Mouse (Mus musculus) gastrocnemius, adult 18-20 months (tissue): ENCODE results near the gene 1700021F05Rik. TPM values are rescaled to one million over a fixed set of nuclear protein-coding genes. Genes with fewer than 3 reads are reported as not detected.

Experiments used
- DNase-seq: peaks from one replicate; pipeline ENCODE4 v3.0.0; 2021; ENCODE audit warnings: low spot score
- long read RNA-seq, 2 experiments: library from polyadenylated mRNA; stranded (forward); transcript quantifications; one replicate each; pipeline ENCODE4 v2.0.0; 2021
- total RNA-seq, 2 experiments: library from RNA; stranded (reverse); gene quantifications; 2 replicates each; pipeline ENCODE4 v1.2.3; 2021

Gene 1700021F05Rik
- 10 to 100 TPM; 94.5 to 96.7 TPM for total RNA-seq
- long read RNA-seq, experiment 1, transcript 1700021F05Rik-202 (4 exons, 860 nt): major isoform, 56 of 90 reads
- long read RNA-seq, experiment 1, partial matches to known transcripts: 33 of 90 reads
- long read RNA-seq, experiment 1, other reads (novel, unspliced or antisense): 1 of 90 reads
- long read RNA-seq, experiment 2, transcript 1700021F05Rik-202 (4 exons, 860 nt): major isoform, 43 of 64 reads
- long read RNA-seq, experiment 2, partial matches to known transcripts: 17 of 64 reads
- long read RNA-seq, experiment 2, other reads (novel, unspliced or antisense): 4 of 64 reads

- DNase-seq: peak; percentile 94
Observed at GRCm38 (mm10) chr10:43540442-43541152, at the start of gene 1700021F05Rik. TSS of gene 1700021F05Rik (minus strand) at chr10:43540994.

GRCm38 (mm10) chr10:43588470-43589177 lies 47.8 kb upstream of the 1700021F05Rik start:
- DNase-seq: no peak

- DNase-seq: peak; percentile 41
Observed at GRCm38 (mm10) chr10:43584538-43584937, 43.7 kb upstream of the 1700021F05Rik start.

DNA sequence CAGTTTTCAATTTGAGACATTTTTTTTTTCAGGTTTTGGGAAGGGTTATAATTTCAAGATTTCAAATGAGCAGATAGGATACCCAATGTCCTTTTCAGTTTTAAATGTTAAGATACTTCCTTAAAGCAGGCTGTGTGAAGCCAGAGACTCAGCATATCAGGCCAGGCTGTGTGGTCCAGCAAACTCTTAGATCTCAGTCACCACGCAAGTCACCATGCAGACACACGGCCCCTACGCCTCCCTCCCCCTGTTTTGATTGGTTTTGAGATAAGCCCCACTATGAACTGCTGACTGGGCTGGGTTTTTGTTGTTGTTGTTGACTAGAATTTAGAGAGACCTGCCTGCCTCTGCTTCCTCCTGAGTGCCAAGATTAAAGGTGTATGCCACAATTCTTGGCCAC lies 40.5 kb upstream of the 1700021F05Rik start:
- no peak for DNase-seq

DNA sequence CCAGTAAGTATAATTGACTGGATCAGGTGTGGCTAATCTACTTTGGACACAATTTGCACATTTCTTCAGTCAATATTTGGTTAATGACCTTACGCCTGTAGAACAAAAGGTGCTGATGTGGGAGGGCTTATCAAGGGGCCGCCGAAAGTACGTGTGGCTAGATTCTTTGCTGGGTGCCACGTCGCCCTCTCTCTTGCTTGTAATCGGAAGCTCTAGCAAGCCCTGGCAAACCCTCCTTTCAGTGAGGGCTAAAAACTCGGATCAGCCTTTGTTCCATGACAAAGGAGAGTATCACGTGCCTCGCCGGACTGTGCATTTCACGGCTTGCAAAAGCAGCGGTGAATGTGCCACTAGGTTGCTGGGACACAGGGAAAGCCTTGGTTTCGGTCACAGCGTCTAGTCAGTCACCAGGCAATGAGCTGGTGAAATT lies 39.9 kb upstream of the 1700021F05Rik start:
- peak; percentile 36 for DNase-seq

GRCm38 (mm10) chr10:43579381-43580261 lies 38.8 kb upstream of the 1700021F05Rik start:
- DNase-seq: peak; percentile 74

DNA sequence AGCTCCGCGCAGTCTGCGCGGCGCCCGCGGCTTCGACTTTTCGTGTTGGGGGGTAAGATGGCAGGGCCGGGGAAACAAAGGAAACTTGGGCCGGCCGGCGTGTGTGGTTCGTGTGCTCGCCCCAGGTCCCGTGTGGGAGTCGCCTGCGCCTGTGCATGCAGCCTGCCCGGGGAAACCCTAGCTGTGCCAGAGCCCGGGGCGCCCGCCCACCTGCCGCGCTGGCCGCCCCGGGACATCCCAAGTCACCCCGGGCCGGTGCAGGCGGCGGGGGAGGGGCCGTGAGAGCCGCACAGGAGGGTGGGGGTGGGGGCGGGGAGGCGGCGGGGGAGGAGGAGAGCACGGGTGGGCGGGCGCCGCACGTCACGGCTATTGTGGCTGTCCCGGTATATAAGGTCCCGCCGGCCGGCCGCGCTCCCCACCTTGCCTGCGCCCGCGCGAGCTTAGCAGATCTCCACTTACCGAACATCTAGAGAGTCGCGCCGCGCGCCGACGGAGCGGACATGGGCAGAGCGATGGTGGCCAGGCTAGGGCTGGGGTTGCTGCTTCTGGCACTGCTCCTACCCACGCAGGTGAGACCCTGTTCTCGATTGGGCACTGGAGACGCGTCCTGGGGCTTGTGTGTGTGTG lies 38.1 kb upstream of the 1700021F05Rik start:
- peak; percentile 54 for DNase-seq

DNA sequence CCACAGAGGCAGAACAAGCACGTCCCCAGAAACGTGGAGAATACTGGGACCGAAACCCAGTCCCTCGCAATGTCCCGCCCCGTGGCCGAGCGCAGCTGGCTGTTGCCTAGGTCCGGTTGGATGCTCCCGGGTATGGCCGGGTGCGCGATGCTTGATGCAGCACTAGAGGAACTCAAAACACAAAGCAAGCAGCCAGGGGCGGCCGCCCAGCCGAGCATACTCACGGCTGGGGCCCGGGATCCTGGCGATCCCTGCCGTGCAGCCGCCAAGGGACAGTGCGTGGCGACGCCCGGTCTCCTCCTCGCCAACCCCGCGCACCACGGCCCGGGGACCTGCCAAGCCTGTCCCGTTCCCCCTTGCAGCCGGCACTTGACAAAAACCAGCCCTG lies 37.6 kb upstream of the 1700021F05Rik start:
- DNase-seq: peak; percentile 30

DNA sequence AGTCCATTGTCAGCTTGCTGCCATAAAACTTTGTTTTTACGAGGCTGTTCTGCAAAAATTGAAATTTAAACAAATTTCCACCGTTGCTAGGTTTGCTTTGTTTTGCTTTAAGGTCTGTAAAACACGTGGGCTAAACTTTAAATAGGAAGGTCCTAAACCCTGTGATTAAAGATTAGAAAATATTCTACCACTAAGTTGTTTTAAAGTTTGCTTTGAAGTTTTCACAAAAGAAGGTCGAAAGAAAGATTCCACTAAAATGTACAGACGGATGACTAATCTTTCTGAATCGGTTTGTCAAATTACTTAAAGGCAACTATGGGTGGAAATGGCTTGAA lies 37.2 kb upstream of the 1700021F05Rik start, which contains the start of gene Cd24a:
Gene Cd24a, plus strand, starts transcription at position 288 of the 335 bp plus-strand sequence.
- DNase-seq: no peak

DNA sequence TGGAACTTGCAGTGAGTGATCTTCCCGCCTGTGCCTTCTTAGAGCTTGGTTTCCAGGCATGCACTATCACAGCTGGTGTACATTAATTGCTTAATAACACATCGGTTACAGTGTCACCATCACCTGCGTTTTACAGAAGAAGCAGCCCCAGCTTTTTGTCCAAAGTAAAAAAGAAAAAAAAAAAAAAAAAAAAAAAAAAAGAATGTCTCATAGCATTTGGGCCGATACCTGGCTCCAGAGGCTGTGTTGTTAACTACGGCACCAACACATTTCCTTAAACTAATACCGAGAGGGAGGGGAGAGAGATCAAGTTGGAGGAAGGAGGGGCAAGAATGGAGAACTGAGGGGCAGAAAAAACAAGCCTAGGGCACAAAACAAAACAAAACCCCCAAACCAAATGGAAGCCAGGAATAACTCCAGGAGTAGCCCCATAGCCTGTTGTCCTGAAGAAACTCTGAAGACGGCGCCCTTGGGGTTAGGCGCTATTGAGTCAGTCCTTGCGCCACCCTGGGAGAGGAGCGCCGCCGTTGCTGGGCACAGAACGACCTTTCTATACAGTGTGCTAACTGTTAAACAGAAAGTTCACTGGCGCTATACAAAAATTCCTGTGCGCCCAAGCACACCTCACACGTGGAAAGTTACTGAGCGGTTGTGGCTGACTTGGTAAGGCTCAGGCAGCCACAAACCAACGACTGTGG lies 36.7 kb upstream of the 1700021F05Rik start:
- no peak for DNase-seq

DNA sequence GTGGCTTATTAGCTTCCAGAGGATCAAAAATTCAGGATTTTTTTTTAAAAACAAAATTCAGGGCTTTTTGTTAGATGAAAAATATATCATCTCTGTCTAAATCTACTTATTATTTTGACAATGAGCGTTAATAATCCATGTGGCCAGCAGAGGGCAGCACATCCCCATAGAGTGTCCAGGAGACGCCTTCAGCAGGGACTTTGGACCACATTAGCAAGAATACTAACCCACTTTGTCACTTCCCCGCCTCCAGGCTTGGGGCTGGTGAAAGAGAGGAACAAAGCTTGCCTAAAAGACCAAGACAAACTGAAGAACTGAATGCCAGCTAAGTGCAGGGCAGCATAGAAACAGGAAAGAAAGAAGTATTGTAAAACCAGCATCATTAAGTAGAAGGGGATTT lies 34.2 kb upstream of the 1700021F05Rik start:
- peak; percentile 84 for DNase-seq

GRCm38 (mm10) chr10:43574352-43574751 lies 33.6 kb upstream of the 1700021F05Rik start:
- DNase-seq: peak; percentile 53

GRCm38 (mm10) chr10:43561311-43561710 lies 20.5 kb upstream of the 1700021F05Rik start:
- no peak for DNase-seq

DNA sequence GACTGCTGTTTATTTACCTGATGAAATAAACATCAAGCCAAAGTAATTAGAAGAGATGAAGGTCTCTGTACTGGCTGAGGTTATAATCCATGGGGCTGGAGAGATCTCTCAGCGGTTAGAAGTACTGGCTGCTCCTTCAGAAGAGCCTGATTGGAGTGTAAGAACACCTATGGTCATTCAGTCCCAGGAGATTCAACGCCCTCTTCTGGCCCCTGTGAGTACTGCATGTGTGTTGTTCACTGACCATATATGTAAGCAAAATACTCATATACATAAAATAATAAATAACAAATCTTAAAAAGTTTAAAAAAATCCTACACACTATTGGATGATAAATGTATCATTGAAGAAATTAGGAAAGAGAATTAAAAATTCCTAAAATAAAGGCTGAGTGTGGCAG lies 20.0 kb upstream of the 1700021F05Rik start:
- no peak for DNase-seq

- no peak for DNase-seq
Observed at GRCm38 (mm10) chr10:43559313-43559712, 18.5 kb upstream of the 1700021F05Rik start.

DNA sequence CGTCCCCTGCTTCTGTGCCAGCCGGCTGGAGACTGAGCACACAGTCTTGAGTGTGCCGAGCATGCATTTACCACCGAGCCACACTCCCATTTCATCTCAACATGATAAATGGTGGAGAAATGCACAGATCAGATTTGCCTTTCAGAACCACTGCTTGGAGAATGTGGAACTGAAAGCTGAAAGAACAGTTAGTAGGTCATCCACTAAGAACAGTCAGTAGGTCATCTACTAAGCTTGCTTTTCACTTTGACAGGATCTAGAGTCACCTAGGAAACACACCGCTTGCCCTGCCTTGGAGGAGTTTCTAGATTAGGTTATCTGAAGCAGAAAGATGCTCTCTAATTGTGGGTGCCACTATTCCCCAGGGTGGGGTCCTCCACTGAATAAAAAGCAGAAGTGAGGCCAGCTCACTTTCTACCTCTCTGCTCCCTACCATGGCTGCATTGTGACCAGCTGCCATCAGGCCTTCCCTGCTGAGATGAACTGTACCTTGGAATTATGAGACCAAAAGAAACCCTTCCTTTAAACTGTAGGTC lies 16.9 kb upstream of the 1700021F05Rik start:
- DNase-seq: no peak

- no peak for DNase-seq
Observed at GRCm38 (mm10) chr10:43551388-43551787, 10.6 kb upstream of the 1700021F05Rik start.

- no peak for DNase-seq
Observed at GRCm38 (mm10) chr10:43550923-43551322, 10.1 kb upstream of the 1700021F05Rik start.

DNA sequence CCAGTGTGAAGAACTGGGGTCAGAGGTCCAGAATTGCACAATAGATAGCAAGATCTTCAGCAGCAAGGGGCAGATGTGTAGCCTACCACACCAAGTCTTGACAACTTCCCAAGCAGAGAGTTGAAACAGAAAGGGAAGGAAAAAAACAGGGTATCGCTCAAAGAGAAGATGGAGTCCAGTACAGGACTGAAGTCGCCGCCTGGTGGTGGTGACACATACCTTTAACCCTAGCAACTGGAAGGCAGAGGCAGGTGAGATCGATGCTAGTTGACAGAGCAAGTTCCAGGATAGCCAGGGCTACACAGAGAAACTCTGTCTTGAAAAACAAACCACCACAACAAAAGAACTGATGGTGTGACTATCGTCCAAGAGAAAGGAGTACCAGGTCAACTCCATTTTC lies 8.6 kb upstream of the 1700021F05Rik start:
- no peak for DNase-seq

DNA sequence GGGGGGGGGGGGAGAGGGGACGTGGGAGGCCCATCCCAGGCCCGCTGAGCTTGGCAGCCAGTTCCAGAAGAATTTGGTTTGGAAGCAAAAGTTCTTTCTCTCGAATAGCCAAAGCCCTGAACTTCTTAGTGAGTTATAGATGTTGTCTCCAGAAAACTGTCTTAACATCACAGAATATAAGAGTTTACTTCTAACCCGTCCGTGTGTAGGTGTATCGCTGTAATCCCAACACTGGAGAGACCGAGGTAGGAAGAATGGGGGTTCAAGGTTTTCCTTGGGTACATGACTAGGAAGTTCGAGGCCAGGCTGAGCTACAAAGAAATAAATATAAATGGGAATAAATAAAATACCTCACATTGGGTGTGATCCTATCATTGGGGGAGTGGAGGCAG lies 355 bp upstream of the 1700021F05Rik start:
- no peak for DNase-seq
